Mouse (Mus musculus) liver, embryonic 14.5 days (tissue): Measurements from ENCODE around the gene Arfip1. TPM values are rescaled to one million over a fixed set of nuclear protein-coding genes. Genes with fewer than 3 reads are reported as not detected.
"Not testable (repeated sequence)": the region's sequence is repeated elsewhere in the genome, so short reads cannot be mapped to it uniquely, and the experiment has no call there.

Source experiments
- ATAC-seq: fragments of 200-750 bp; cut with Nextera tagmentation; 2 replicates; pipeline ENCODE4 v1.8.0; 2017; ENCODE audit warnings: moderate number of reproducible peaks, mild to moderate bottlenecking, moderate library complexity; ENCODE audit not compliant: insufficient read depth
- DNase-seq, 3 experiments: peaks; one replicate each; pipeline ENCODE4 v3.0.0-alpha.2; 2012 to 2013; ENCODE audit warnings: low read depth in 3 of 3, low spot score in 3 of 3
- H3K27ac ChIP-seq: fragments of 300-500 bp; sonication (generic); 2 replicates; pipeline ENCODE4 v1.5.1; 2014; ENCODE audit warnings: moderate library complexity, mild to moderate bottlenecking, control low read depth, inconsistent platforms
- H3K27me3 ChIP-seq: fragments of 300-500 bp; sonication (generic); 2 replicates; pipeline ENCODE4 v1.6.1; 2014; ENCODE audit warnings: mild to moderate bottlenecking, low read length, moderate library complexity; ENCODE audit not compliant: control insufficient read depth, insufficient read depth
- H3K36me3 ChIP-seq: fragments of 300-500 bp; sonication (generic); replicated peaks from 2 replicates; pipeline ENCODE4 v1.6.1; 2014; ENCODE audit warnings: low read depth; ENCODE audit not compliant: control insufficient read depth, insufficient read depth
- H3K4me1 ChIP-seq, 2 experiments: fragments of 200-500 bp in 1 of 2; fragments of 300-500 bp in 1 of 2; sonication (generic) in 1 of 2; replicated peaks; 2 replicates each; pipeline ENCODE4 v1.6.1; 2012 to 2014; ENCODE audit warnings: antibody characterized with exemption in 1 of 2, inconsistent platforms in 1 of 2, low read length in 1 of 2; ENCODE audit not compliant: control insufficient read depth in 2 of 2, insufficient read depth in 2 of 2
- H3K4me2 ChIP-seq: fragments of 300-500 bp; sonication (generic); 2 replicates; pipeline ENCODE4 v1.6.1; 2014; ENCODE audit warnings: low read depth, mild to moderate bottlenecking, control low read depth, moderate library complexity
- H3K4me3 ChIP-seq, 2 experiments: fragments of 200-500 bp in 1 of 2; fragments of 300-500 bp in 1 of 2; sonication (generic) in 1 of 2; 2 replicates each; pipeline ENCODE4 v1.5.1; 2012 to 2014; ENCODE audit warnings: low read depth in 2 of 2, low read length in 2 of 2, mild to moderate bottlenecking in 2 of 2, control low read depth in 1 of 2, inconsistent platforms in 1 of 2, moderate library complexity in 1 of 2; ENCODE audit not compliant: insufficient read depth in 1 of 2
- H3K9ac ChIP-seq: fragments of 300-500 bp; sonication (generic); replicated peaks from 2 replicates; pipeline ENCODE4 v1.6.1; 2014; ENCODE audit warnings: mild to moderate bottlenecking, control low read depth, moderate library complexity
- H3K9me3 ChIP-seq: fragments of 300-500 bp; sonication (generic); 2 replicates; pipeline ENCODE4 v1.6.1; 2016; ENCODE audit warnings: low read length, mixed read lengths; ENCODE audit not compliant: control insufficient read depth
- CTCF ChIP-seq: IDR thresholded peaks from 2 replicates; pipeline ENCODE4 v1.5.1; 2016; ENCODE audit warnings: antibody characterized with exemption, low read depth, control low read depth
- EP300 ChIP-seq: IDR thresholded peaks from 2 replicates; pipeline ENCODE4 v1.6.1; 2016; ENCODE audit warnings: antibody characterized with exemption, low read depth
- WGBS: fragments of 180-500 bp; shearing (Covaris S2); extraction: QIAGEN DNeasy Blood & Tissue Kit; methylation state at CpG from one replicate; pipeline ENCODE4 v1.1.7; 2014; ENCODE audit not compliant: insufficient replicate concordance; 5-methylcytosine and 5-hydroxymethylcytosine counted together
- polyA plus RNA-seq, 2 experiments: library from polyadenylated mRNA; depleted of rRNA in 1 of 2; stranded (reverse) in 1 of 2; unstranded in 1 of 2; fragments of >200 nt; fragmentation: Nextera tagmentation in 1 of 2; extraction: Ambion mirVana in 1 of 2; gene quantifications; 2 replicates each; pipeline versions ENCODE4 v1.2.1 to v1.2.3; 2012 to 2014

Arfip1 gene
- polyA plus RNA-seq, 2 experiments, result 5.3 to 12.0 TPM

- Histone ChIP-seq H3K4me3 (peak overlapping the region in 1 of 2 experiments; percentile 81; a peak in 1 of 4 replicates), H3K9me3 (no peaks in the 10 kb centered on the region), H3K4me2 (peak overlapping the region; percentile 78), H3K4me1 (peaks cover 11 to 14% of the 10 kb centered on the region in 2 experiments), H3K36me3 (no peaks in the 10 kb centered on the region), H3K27me3 (no peaks in the 10 kb centered on the region), H3K27ac (no peak overlapping the region), H3K9ac (no peak overlapping the region)
- DNase-seq (no peak), ATAC-seq (no peak)
- 15% methylated on average over 4 of the region's 4 CpGs for WGBS
- TF ChIP-seq EP300 (no peak), CTCF (no peak)
These were observed 1.7 kb downstream of the Arfip1 start for GRCm38 (mm10) chr3:84580716-84581115.

DNA sequence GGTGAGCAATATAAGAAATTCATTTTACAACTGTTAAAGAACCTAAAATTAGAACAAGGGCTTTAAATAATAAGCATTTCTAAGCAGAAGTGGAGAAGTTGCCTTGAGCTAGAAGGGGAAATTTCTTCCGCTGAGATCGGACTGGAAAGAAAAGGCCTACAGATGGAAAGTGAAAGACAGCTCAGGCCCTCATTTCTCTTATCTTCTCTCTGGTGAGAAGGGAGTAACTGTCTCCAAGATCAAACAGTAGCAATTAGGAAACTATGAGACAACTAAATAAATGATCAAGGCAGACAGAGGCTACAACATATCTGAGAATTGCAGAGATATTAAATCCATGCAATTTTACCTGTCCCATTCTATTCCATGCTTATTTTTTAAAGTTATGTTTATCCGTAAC is 11.9 kb downstream of the Arfip1 start:
- 53% methylated on average over 3 of the region's 3 CpGs for WGBS
- DNase-seq (no peak), ATAC-seq (no peak)
- no peak overlapping the region for H3K27ac ChIP-seq
- no peaks in the 10 kb centered on the region for H3K27me3 ChIP-seq
- no peak overlapping the region for H3K4me3 ChIP-seq
- no peaks in the 10 kb centered on the region for H3K36me3 ChIP-seq
- H3K4me2 ChIP-seq, result 0 out of 2 replicates have a peak overlapping the region, but pooled peaks have one; percentile 6
- H3K4me1 ChIP-seq, result peaks cover 0 to 3% of the 10 kb centered on the region in 2 experiments; a peak in 2 of 4 replicates
- H3K9ac ChIP-seq, result no peak overlapping the region
- TF ChIP-seq EP300 (no peak), CTCF (no peak)
- no peaks in the 10 kb centered on the region for H3K9me3 ChIP-seq

DNA sequence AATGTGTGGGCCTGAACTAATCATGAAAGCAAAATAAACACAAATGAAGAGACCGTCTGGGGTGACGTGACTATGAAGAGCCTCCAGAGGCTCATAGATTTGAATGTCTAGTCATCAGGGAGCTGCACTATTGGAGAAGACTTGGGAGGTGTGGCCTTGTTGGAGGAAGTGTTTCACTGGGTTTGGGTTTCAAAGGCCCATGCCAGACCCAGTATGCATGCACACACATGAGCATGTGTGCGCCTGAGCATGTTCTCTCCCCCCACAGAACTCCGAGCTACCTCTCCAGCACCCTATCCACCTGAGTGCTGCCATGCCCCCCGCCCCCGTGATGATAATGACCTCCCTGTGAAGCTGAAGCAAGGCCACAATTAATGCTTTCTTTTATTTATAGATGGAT is 12.8 kb downstream of the Arfip1 start:
- DNase-seq, result no peak
- no peak overlapping the region for H3K9ac ChIP-seq
- H3K4me2 ChIP-seq, result no peak overlapping the region
- no peaks in the 10 kb centered on the region for H3K9me3 ChIP-seq
- H3K36me3 ChIP-seq, result no peaks in the 10 kb centered on the region
- no peak overlapping the region for H3K4me3 ChIP-seq
- no peaks in the 10 kb centered on the region for H3K27me3 ChIP-seq
- no peak overlapping the region for H3K27ac ChIP-seq
- WGBS, result 65% methylated on average over 6 of the region's 6 CpGs
- TF ChIP-seq CTCF (no peak), EP300 (no peak)
- no peak for ATAC-seq
- H3K4me1 ChIP-seq, result peaks cover 0 to 3% of the 10 kb centered on the region in 2 experiments; a peak in 2 of 4 replicates

DNA sequence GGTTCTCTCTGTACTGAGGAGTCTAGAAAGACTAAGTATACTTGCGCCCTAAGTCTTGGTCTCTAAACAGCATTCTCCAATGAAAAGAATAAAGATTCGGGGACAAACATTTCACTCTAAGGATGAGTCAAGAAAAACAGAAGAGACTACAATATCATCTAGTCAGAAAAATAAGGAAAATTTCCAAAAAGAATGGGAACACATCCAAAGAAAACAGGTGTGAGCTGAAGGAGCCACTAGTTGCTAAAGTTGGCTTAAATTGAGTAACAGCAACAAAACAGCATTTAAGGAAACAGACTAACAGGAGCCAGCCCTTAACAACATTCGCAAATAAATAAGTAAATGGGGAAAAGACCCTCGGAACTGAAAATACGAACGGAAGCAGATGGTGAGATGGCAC is 13.9 kb downstream of the Arfip1 start:
- no peak overlapping the region for H3K9ac ChIP-seq
- WGBS, result 82% methylated on average over 6 of the region's 6 CpGs
- DNase-seq (no peak), ATAC-seq (no peak)
- no peak overlapping the region for H3K27ac ChIP-seq
- H3K36me3 ChIP-seq, result no peaks in the 10 kb centered on the region
- no peak for TF ChIP-seq EP300
- no peaks in the 10 kb centered on the region for H3K27me3 ChIP-seq
- no peak overlapping the region for H3K4me2 ChIP-seq
- no peaks in the 10 kb centered on the region for H3K9me3 ChIP-seq
- H3K4me1 ChIP-seq, result peaks cover 1 to 5% of the 10 kb centered on the region in 2 experiments; a peak in 3 of 4 replicates
- no peak overlapping the region for H3K4me3 ChIP-seq

DNA sequence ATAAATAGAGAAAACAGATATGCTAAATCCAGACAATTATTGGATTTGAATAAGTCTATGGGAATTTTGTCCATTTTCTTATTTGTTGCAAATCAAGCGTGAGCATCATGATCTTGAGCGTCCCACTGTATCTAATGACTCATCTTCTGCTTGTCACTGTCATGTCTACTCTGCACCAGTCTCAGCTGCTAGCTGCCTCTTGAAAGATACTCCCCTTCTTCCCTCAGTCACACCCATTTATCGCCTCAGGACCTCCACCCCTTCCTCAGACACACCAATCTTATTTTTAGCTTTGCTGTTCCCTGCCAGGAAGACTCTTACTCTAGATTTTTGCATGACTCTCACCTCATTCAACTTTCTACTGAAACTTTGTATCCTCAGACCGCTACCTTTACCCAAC is 19.0 kb downstream of the Arfip1 start:
- H3K9me3 ChIP-seq, result no peaks in the 10 kb centered on the region
- H3K27ac ChIP-seq, result no peak overlapping the region
- H3K4me1 ChIP-seq, result peaks cover 3 to 4% of the 10 kb centered on the region in 2 experiments; a peak in 2 of 4 replicates
- no peak overlapping the region for H3K9ac ChIP-seq
- H3K36me3 ChIP-seq, result no peaks in the 10 kb centered on the region
- ATAC-seq, result no peak
- 41% methylated on average over 4 of the region's 4 CpGs for WGBS
- DNase-seq, result no peak
- no peak overlapping the region for H3K4me2 ChIP-seq
- H3K27me3 ChIP-seq, result no peaks in the 10 kb centered on the region
- no peak overlapping the region for H3K4me3 ChIP-seq
- TF ChIP-seq EP300 (no peak), CTCF (no peak)

DNA sequence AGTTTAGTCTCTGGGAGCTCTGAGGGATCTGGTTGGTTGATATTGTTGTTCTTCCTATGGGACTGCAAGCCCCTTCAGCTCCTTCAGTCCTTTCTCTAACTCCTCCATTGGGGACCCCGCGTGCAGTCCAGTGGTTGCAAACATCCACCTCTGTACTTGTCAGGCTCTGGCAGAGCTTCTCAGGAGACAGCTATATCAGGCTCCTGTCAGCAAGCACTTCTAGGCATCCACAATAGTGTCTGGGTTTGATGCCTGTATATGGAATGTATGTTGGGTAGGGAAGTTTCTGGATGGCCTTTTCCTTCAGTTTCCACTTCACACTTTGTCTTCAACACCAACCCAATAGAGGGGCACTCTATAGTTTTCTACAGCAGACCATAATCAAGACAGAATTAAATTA is 19.5 kb downstream of the Arfip1 start:
- not testable (repeated sequence) for H3K36me3 ChIP-seq, H3K27ac ChIP-seq, H3K9me3 ChIP-seq, H3K9ac ChIP-seq, H3K27me3 ChIP-seq, H3K4me2 ChIP-seq, H3K4me1 ChIP-seq, ATAC-seq, DNase-seq, H3K4me3 ChIP-seq
- 71% methylated on average over 2 of the region's 2 CpGs for WGBS
